ENCODE assay signal across 1 mouse cellular context in the genomic region with DNA sequence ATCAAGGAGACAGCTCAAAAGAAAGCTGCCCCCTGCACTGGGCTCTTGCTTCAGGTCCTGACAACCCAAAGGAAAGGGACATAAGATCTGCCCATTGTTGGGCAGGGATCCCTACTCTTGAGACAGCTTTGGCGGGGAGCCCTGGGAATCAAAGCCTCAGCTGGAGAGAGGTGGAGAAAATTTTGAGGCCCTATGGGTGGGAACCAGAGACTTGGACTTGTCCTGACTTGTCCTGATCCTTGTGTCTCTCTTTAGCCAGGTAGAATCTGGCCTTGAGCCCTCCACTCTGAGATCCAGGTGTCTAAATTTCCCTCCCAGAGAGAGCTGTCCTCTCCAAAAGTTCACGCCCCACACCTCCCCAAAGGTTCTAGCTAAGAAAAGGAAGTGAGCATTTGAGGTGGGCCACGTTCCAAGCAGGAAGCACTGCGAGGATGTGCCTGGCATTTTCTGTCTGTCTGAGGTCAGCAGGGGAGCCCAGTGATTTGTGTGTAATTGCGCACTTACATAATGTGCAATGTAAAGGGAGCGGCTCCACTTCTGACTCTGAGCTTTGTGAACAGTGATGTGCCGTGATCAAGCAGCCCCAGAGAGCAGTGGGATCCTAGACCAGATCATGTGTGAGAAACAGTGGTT.
TF ChIP-seq lines count a peak whose summit lies in the region.

No protein-coding gene starts in this region.

TF ChIP-seq in MEL, 35 proteins besides CTCF, POLR2A, EP300 and RAD21 (continued from another document):
- no peak for TF ChIP-seq KAT2A (conservative IDR thresholded peaks at IDR 0.05; ENCODE audit: low read depth, low read length)
- TF ChIP-seq ELF1 (IDR thresholded peaks at IDR 0.05; ENCODE audit: low read depth, low read length): peak; percentile 50; the same call in 1 of the 2 replicates
- no peak for TF ChIP-seq NRF1 (IDR thresholded peaks at IDR 0.05; ENCODE audit: insufficient read depth, low read depth, low read length, poor library complexity, severe bottlenecking)
TF ChIP-seq in MEL: peak in this region for 1.
